Mouse (Mus musculus): ENCODE measurements around the gene Mfsd14a. TPM values are rescaled to one million over a fixed set of nuclear protein-coding genes. Genes with fewer than 3 reads are reported as not detected.
"Not testable (repeated sequence)": the region's sequence is repeated elsewhere in the genome, so short reads cannot be mapped to it uniquely, and the experiment has no call there.

Mfsd14a gene
- total RNA-seq (2021), result 10 to 100 TPM; 54.8 to 57.5 TPM
- long read RNA-seq, transcript Mfsd14a-201 (12 exons, 2,782 nt), result major isoform, 78 of 85 reads
- long read RNA-seq, partial matches to known transcripts, result 2 of 85 reads
- long read RNA-seq, other reads (novel, unspliced or antisense), result 5 of 85 reads

DNA sequence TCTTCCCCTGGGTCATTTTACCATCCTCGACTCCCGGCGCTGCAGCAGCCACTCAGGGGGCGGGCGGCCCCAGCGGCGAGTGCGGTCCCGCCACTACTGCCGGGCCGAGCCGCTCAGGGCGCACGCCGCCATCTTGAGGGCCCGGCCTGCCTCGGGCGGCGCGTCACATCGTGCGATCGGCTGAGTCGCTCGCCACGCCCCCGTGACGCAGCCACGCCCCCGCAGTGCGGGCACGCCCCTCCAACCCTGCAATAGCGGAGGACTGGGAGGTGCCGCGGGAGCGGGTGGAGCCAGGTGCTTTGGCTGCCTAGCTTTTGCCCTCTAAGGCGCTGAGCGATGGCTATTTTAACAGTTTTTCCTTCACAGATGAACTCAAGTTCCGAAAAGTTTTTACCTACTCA is at the start of gene Mfsd14a:
TSS of gene Mfsd14a (minus strand) at position 215 of the 401 bp plus-strand sequence.
- DNase-seq (ENCODE audit: low spot score in 2 of 2), result peak; percentile 98 to 99

DNA sequence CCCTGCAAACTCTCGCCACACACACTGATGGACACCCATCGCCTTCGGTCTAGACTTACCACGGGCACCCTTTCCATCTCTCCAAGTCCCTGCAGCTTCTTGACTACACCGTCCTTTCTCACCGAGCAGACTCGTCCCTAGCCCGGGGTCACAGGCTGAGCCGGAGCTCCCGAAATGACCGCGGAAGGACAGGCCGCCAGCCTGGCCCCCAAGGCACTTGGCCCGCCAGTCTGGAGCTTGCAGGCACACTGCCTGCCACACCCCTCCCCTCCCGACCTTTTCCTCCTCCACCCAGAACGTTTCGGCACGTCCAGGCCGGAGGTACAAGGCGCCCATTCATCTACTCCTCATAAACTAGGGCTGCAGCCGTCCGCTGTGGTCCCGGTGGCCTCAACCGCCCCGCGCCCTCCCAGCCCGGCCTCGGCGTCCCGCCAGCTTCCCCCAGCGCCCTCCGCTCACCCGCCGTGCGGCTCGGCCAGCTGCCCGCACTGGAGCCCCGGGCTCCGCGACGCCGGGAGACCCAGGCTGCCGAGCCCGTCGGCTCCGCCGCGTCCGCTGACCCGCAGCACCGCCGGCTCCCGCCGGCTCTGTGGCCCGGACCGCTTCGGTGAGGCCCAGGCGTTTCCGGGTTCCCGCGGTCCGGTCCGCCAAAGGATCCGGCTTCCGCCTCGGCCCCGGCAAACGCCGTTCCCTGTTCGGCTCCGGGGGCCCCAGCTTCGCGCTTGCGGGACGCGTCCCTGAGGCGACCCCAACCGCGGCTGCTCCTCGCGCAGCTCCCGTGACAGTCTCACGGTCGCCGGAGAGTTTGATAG is 49.4 kb upstream of the Mfsd14a start:
- DNase-seq (ENCODE audit: low spot score in 2 of 2), result peak; percentile 85 to 91

DNA sequence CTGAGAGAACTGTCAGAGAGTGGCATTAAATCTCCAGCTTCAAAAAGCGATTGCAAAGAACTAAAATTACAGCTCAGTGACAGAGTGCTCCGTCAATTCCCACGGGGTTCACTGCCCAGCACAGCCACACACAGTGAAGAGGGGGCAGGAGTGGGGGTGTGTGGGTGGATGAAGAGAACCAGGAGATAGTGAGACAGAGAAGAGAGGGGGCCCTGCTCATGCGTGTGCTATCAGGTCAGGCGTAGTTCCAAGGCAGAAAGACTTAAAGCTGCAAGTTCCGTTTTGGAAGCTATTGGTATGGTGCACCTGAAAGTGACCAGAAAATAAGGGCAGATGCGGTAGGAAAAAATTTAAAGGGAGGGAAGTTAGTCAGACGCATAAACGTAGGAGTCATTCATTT is 48.5 kb upstream of the Mfsd14a start:
- DNase-seq (ENCODE audit: low spot score in 2 of 2), result no peak

DNA sequence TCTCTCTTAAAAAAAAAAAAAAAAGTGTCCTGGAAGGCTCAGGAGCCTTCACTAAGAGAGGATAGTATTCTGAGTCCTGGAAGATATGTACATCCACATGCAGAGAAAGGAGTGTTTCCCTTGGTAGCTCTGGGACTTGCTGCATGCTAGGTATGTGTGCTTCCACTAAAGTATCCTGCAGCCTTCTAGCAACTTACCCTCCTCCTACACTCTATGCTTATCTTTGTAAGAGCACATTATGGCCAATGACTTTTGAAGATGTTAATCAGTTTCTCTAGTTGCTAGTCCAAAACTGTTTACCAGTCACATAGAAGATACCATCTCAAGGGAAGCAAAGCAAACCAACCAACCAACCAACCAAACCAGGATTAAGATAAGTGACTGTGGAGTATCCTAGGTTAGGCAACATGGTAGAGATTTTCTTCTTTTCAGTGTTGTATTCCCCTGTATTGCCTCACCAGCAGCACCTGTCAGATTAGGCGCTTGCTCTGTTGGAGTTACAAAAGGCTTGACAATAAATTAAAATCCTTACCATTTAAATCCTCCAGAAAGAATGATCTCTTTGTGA is 43.2 kb upstream of the Mfsd14a start:
- DNase-seq (ENCODE audit: low spot score in 2 of 2), result no peak

DNA sequence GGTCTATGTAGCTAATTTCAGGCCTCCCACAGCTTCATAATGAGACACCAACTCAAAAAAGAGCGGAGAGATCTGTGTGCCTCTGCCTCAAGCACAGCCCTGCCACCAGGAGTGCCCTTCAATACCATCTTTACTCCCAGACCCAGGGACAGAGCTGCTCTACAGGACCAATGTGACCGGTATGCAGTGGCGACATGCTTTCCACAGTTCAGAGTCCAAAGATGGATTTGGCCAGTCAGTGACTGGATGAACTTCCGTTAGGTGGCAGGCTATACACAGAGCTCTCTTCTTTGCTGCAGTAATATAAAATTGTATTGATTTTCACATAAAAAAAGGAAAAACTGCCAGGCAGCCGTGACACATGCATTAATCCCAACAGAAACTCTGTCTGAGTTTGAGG is 41.4 kb upstream of the Mfsd14a start:
- no peak for DNase-seq (ENCODE audit: low spot score in 2 of 2)

DNA sequence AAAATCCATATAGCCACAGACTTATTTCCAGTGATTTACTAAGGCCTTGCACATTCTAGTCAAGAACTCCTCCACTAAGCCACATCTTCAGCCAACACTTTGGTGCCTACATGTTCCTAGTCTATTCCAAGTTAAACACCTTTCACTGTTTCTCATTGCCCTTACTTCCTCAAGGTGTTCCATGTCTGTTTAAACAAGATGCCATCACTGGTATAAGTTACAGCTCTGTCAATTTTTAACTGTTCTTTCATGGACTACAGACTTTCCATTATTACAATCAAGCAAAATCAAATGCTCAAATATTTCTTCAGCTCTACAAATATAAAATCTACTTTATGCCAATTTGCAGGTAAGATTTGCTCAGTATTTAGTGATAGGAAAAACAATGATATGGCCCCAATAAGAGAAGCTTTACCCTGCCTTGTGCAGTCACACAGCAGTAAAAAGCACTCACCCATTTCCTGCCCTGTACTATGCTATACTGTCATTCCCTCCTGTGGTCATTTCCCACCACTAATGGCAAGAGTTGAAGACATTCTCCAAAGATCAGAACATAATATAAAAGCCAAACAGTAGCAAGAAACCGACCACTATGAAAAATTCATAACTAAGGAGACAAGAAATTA is 40.3 kb upstream of the Mfsd14a start:
- no peak for DNase-seq (ENCODE audit: low spot score in 2 of 2)

DNA sequence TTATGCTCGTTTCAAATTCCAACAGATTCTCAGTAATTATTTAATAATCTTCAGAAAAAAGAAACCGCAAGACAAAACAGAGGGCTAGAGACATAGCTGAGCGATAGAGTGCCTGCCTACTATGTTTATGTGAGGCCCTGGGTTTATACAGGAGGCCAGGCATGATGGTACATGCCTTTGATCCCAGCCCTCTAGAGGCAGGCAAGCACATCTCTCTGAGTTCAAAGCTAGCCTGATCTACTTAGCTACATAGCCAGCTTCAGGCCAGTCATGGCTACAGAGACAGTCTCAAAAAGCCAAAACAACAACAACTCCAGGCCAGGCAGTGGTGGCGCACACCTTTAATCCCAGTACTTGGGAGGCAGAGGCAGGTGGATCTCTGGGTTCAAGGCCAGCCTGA is 39.1 kb upstream of the Mfsd14a start:
- no peak for DNase-seq (ENCODE audit: low spot score in 2 of 2)

DNA sequence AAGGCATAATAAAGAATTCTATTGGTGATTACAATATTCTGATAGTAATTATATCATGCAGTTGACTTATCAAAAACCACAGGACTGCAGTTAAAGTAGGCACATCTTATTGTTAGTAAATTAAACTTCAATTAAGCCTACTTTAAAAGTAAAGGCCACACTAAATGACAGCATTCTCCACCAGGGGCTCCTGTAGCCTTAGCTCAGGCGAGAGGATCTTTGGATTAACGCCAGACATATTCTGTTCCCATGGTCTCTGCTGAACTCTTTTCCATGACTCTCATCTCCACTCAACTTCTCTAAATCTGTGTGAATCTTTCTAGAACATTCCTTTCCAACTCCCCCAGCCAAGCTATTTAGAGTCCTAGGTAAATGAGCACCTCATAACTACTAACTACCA is 36.3 kb upstream of the Mfsd14a start:
- no peak for DNase-seq (ENCODE audit: low spot score in 2 of 2)

DNA sequence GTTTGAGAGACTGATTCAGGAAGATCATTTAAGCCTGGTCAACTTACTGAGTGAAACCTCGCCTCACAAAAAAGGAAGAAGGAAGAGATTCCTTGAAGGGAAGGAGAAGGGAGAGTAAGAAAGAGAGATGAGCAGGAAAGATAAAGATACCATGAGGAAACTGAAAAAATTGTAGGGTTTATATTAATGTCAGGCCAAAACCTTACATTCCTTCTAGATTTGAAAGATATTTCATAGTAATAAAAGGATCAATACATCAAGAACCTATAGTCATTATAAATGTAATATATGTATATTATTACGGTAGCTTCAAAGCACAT is 33.1 kb upstream of the Mfsd14a start:
- no peak for DNase-seq (ENCODE audit: low spot score in 2 of 2)

DNA sequence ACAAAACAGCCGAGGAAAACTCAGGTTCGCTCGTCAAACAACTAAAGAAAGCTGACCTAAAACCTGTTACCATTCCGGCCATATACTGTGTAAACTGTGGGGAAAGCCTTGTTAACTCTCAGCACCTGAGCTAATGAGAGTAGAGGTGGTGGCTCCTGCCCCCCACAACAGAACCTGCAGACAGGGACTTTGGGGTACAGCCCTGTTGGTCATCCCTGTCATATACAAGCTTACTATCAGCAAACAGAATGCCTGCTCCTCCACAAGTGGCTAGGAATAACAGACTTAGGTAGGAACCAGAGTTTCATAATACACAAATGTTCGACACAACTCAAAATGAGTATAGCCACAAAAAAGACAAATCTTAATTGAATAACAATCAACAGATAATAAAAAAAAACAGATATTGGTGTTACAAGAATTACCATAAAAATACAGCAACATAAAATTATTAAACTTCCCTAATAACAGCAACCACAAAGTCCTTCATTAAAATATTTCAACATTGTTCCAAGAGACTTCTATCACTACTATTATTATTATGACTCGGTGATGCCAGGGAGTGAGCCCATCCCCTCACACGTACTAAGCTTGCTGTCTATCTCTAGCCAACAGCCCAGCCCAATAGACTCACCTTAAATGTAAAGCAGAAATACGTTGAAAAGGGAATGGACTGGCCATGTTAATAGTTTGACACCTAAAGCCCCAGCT is 32.6 kb upstream of the Mfsd14a start:
- DNase-seq (ENCODE audit: low spot score in 2 of 2), result no peak

DNA sequence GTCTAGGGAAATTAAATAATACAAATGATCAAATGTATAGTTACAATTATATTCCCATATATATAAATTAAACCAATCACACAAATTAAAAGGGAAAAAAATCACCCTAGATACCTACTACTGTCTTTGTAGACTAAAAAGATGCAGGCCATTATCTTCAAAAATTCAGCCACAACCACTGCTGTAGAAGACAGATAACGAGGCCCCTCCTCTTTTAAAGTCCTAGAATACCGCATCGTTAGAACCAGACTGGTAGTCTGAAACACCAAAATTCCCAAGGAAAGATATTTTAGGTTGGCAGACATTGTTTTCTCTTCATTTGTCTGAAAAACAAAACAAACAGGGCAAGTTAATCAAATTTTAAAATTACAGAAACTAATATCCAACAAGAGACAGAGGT is 31.8 kb upstream of the Mfsd14a start:
- no peak for DNase-seq (ENCODE audit: low spot score in 2 of 2)

DNA sequence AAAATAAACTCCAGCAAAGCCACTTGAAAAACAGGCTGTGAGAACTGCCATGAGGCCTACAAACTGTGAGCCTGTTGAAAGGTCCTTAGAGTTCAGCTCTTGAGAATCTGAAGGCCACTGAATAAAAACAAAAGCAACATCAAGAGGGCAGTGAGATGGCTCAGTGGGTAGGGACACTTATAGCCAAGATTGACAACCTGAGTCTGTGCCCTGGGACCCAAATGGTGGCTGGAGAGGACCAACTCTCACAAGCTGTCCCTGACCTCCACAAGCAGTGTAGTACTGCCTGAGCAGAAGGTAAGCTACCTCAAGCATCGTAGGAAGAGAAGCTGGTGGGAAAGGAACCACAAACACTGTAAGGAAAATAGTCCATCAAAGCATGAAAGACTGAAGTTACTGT is 18.7 kb upstream of the Mfsd14a start, which contains the start of gene Gm43191:
TSS of gene Gm43191 (minus strand) at position 101 of the 400 bp plus-strand sequence.
- no peak for DNase-seq (ENCODE audit: low spot score in 2 of 2)

DNA sequence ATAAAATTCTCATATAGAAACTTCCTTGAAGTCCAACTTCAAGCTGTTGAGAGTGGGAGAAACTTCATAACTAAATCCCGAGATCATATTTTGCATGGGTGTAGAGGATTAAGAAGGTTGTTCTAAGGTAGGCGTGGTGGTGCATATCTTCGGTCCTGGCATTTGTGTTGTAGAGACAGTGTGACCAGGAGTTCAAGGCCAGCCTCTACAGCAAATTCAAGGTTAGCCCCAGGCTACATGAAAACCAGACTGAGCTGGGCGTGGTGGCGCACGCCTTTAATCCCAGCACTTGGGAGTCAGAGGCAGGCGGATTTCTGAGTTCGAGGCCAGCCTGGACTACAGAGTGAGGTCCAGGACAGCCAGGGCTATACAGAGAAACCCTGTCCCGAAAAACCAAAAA is 1.8 kb upstream of the Mfsd14a start:
- not testable (repeated sequence) for DNase-seq (ENCODE audit: low spot score in 2 of 2)

DNA sequence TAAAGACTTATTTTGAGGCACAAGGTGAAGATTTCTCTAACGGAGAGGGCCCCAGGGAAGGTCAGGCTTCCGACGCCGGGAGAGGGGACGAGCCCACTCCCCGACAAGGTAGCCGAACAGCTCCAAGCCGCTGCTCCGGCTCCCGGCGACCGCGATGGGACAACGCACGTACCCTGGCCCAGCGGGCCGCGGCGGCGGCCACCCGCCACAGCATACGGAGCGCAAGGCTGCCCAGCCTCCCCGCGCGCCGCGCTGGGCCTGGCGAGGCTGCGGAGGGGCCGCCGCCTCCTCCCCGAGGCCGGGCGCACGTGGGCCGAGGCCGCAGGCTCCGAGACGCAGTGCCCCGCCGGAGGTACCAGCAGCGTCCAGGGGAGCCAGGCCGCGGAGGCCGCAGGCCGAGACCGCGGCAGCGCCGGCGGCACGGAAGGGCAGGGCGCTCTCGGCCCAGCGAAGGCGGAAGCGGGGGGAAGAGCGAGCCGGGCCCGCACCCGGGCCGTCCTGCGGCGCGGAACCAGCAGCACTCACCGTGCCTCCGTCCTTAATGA is 535 bp downstream of the Mfsd14a start:
- no peak for DNase-seq (ENCODE audit: low spot score in 2 of 2)

DNA sequence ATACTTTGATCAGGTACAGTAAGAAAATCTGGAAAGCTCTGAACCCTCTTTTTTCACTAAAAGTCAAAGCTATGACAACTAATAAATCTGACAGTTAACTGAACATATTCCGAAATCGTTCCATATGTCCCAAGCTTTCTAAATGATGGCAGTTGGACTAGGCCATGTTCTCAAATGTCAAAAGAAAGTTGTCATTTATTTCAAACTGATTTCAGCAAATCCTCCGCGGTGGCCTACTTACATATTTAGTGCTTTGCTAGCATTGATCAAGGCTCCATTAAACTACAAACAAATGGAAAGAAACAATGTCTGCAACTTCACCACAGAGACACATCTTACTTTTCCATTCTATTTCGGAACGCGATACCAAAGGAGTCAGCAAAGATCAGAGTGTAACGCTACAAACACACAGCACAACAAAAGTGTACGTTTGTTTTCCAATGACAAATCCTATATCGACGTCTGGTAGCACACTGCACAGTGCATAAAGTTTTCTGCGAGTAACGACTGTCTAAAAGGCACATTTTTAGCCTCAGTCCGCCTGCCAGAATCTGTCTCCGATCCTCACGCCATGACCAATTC is 1.1 kb downstream of the Mfsd14a start:
- DNase-seq (ENCODE audit: low spot score in 2 of 2), result no peak

DNA sequence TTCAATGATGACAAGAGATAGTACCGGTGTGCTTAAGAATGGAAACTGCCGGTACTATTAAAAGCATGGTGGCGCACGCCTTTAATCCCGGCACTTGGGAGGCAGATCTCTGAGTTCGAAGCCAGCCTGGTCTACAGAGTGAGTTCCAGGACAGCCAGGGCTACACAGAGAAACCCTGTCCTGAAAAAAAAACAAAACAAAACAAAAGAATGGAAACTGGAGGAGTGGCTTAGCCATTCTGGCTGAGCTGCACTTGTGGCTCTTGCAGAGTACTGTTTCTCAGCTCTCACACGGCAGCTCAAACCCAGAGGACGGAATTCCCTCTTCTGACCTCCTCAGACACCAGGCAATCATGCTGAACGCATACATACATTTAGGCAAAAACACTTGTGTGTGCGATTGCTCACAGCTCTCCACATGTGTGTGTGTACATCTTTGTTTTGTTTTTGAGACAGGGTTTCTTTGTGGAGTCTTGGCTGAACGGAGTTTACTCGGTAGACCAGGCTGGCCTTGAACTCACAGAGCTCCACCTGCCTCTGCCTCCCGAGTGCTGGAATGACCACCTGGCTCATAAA is 2.5 kb downstream of the Mfsd14a start:
- DNase-seq (ENCODE audit: low spot score in 2 of 2), result no peak

DNA sequence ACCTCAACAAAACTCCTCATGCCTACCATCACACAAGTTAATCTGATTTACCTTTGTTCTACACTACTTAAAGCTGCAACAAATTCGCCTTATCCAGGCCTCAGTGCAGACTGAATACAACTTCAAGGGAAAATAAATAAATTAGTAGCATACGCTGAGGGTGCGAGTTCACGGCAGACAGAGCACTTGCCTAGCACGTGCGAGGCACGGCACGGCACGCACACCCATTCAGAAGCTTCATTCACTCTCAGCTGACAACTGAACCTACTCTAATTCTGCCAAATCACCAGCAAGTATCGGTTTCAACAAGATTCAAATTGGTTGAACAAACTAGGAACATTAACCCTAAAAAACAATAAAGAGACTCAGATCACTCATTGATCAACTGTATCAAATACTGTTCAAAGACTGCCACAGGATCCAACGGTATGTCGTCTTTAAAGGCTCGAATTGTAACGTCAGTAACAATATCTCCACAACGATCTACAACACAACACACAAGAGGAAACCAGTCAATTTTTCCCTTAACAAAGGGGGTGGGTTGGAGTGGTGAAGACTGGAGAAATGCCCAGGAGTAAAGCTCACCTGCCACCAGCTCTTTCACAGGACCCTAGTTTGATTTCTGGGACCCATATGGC is 3.4 kb downstream of the Mfsd14a start:
- no peak for DNase-seq (ENCODE audit: low spot score in 2 of 2)

DNA sequence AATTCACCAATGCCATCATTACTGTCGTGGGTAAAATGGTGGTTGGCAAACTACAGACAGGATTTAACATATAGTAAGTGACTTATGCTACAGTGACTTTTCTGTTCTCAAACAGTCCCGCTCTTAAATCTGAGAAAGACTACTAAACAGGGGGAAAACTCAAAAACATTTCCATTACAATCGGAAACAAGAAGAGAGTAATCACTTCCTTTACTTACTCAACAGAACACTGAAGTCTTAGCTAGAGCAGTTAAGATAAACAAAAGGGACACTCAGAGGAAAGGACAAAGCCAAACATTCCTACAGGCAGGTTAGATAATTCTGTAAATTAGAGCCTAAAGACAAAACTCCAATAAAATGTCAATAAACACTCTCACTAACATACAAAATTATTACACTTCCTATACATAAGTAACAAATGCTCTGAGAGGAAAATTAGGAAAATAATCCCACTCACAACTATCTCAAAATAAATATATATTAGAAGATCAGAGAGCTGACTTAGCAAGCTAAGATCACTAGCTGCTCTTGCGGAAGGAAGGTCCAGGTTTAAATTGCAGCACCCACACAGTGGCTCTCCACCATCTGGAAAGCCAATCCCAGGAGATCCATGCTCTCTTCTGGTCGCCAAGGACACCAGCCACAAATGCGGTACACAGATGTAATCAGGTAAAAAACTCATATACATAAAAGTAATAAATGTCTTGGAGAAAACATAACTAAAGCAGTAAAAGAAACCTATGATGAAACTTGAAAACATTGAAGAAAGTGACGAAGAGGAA is 6.1 kb downstream of the Mfsd14a start:
- DNase-seq (ENCODE audit: low spot score in 2 of 2), result no peak

DNA sequence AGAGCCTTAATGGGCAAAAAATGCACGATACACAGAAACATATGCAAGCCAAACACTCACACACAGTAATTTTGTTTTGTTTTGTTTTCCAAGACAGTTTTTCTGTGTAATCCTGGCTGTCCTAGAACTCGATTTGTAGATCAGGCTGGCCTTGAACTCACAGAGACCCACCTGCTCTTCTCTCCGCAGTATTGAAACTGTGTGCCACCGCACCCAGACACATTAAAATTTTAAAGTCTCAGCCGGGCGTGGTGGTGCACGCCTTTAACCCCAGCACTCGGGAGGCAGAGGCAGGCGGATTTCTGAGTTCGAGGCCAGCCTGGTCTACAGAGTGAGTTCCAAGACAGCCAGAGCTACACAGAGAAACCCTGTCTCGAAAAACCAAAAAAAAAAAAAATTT is 8.4 kb downstream of the Mfsd14a start:
- not testable (repeated sequence) for DNase-seq (ENCODE audit: low spot score in 2 of 2)
